19 mouse cellular contexts compared by ENCODE assay signal in genomic region chr10:61371884-61372584, GRCm38 (mm10). TPM values are rescaled to one million over a fixed set of nuclear protein-coding genes. Genes with fewer than 3 reads are reported as not detected.
DNase-seq lines count a peak whose midpoint lies in the region; ATAC-seq and TF ChIP-seq lines count a peak whose summit lies in the region.
"Had no signal": no experiment of that assay in that cellular context is flagged by ENCODE, and none has a peak within 500 bp of the region (broad histone marks: within the 10 kb centered on the region; RNA-seq: fewer than 3 reads in every experiment).

No protein-coding gene starts in this region.

- H3K9me3 ChIP-seq in heart, embryonic 16.5 days (replicated peaks; ENCODE audit: control insufficient read depth, low read length) = no peaks in the 10 kb centered on the region
- H3K9me3 ChIP-seq in hindbrain, embryonic 16.5 days (ENCODE audit: control insufficient read depth, low read length) = no peaks in the 10 kb centered on the region
- H3K9me3 ChIP-seq: limb, embryonic 15.5 days had no signal

- peak; percentile 35 for DNase-seq in cerebellum, adult 9-10 months
- no peak for DNase-seq in cerebellum, adult 11 months
- no peak for DNase-seq in heart, postnatal 36 days
- DNase-seq in liver, adult 2 months (ENCODE audit: extremely low read depth, low read depth, low spot score) = no peak
- no peak for DNase-seq in liver
- DNase-seq in adrenal gland, postnatal 25 days = no peak
- DNase-seq: kidney, adult 18-20 months; thymus, postnatal 25 days had no signal

- no peak overlapping the region for H3K9ac ChIP-seq in heart, embryonic 16.5 days (ENCODE audit: low read length)
- no peak overlapping the region for H3K9ac ChIP-seq in liver, adult 2 months (ENCODE audit: low read depth, low read length)
- no peak overlapping the region for H3K9ac ChIP-seq in hindbrain, embryonic 16.5 days (ENCODE audit: low read depth, low read length)
- H3K9ac ChIP-seq: embryonic facial prominence, embryonic 13.5 days; limb, embryonic 15.5 days; lung, embryonic 14.5 days had no signal

- WGBS in heart, embryonic 16.5 days = 75% methylated on average over 9 of the region's 9 CpGs
- 86% methylated on average over 9 of the region's 9 CpGs for WGBS in liver, adult 2 months
- WGBS in hindbrain, embryonic 16.5 days = 82% methylated on average over 9 of the region's 9 CpGs

- no peak for ATAC-seq in heart, embryonic 16.5 days (replicated peaks; ENCODE audit: extremely low read depth, insufficient read depth, low FRiP score)
- no peak for ATAC-seq in hindbrain, embryonic 16.5 days
- ATAC-seq: midbrain, embryonic 16.5 days; Patski had no signal

- peak overlapping the region; percentile 19; the same call in 1 of the 2 replicates for H3K27ac ChIP-seq in heart, embryonic 16.5 days (ENCODE audit: low read length)
- H3K27ac ChIP-seq in liver, adult 2 months (replicated peaks; ENCODE audit: insufficient read depth, low read depth, low read length) = peak overlapping the region; percentile 63; the same call in 1 of the 2 replicates
- peak overlapping the region; percentile 16; the same call in 1 of the 2 replicates for H3K27ac ChIP-seq in hindbrain, embryonic 16.5 days (ENCODE audit: low read depth, low read length)
- H3K27ac ChIP-seq: embryonic facial prominence, embryonic 13.5 days; layer of hippocampus, adult 2 months; stomach, postnatal 0 days had no signal

- no peak overlapping the region for H3K4me3 ChIP-seq in heart, embryonic 16.5 days (ENCODE audit: low read length)
- H3K4me3 ChIP-seq in liver, adult 2 months (ENCODE audit: insufficient read depth, low read depth, low read length) = no peak overlapping the region
- H3K4me3 ChIP-seq in hindbrain, embryonic 16.5 days (ENCODE audit: low read length) = no peak overlapping the region
- H3K4me3 ChIP-seq: embryonic facial prominence, embryonic 13.5 days; layer of hippocampus, adult 2 months; limb, embryonic 15.5 days had no signal

- H3K4me1 ChIP-seq in heart, embryonic 16.5 days (ENCODE audit: control insufficient read depth, insufficient read depth, low read length) = peaks cover 56% of the 10 kb centered on the region
- peaks cover 9% of the 10 kb centered on the region for H3K4me1 ChIP-seq in liver, adult 2 months (ENCODE audit: control insufficient read depth, insufficient read depth, low read length)
- H3K4me1 ChIP-seq in hindbrain, embryonic 16.5 days (ENCODE audit: control insufficient read depth, insufficient read depth, low read depth, low read length) = peaks cover 18% of the 10 kb centered on the region

- H3K27me3 ChIP-seq in heart, embryonic 16.5 days (ENCODE audit: control insufficient read depth, insufficient read depth, low read length) = no peaks in the 10 kb centered on the region
- no peaks in the 10 kb centered on the region for H3K27me3 ChIP-seq in liver, adult 2 months (ENCODE audit: control insufficient read depth, insufficient read depth, low read length)
- H3K27me3 ChIP-seq in hindbrain, embryonic 16.5 days (replicated peaks; ENCODE audit: control insufficient read depth, insufficient read depth, low read length) = no peaks in the 10 kb centered on the region
- H3K27me3 ChIP-seq: embryonic facial prominence, embryonic 13.5 days; limb, embryonic 15.5 days; Patski had no signal

- no peak overlapping the region for H3K4me2 ChIP-seq in heart, embryonic 16.5 days (ENCODE audit: low read depth, low read length)
- H3K4me2 ChIP-seq in hindbrain, embryonic 16.5 days (ENCODE audit: low read length) = no peak overlapping the region
- H3K4me2 ChIP-seq: embryonic facial prominence, embryonic 13.5 days; limb, embryonic 15.5 days; lung, embryonic 14.5 days had no signal

- no peak for TF ChIP-seq CTCF in liver, adult 2 months (IDR thresholded peaks at IDR 0.05; ENCODE audit: low read depth, low read length)

- intact Hi-C loops in heart, postnatal 36 days (cut with DNase I) = no loop called here

- peaks cover 34% of the 10 kb centered on the region for H3K79me2 ChIP-seq in liver, adult 2 months (ENCODE audit: control insufficient read depth, insufficient read depth, low read length)

- no peak for TF ChIP-seq POLR2A in liver, adult 2 months (IDR thresholded peaks at IDR 0.05; ENCODE audit: extremely low read depth, insufficient read depth, low read length)

- H3K36me3 ChIP-seq in heart, embryonic 16.5 days (ENCODE audit: control insufficient read depth, insufficient read depth) = no peaks in the 10 kb centered on the region
- no peaks in the 10 kb centered on the region for H3K36me3 ChIP-seq in liver, adult 2 months (ENCODE audit: control insufficient read depth, insufficient read depth, low read length)
- H3K36me3 ChIP-seq in hindbrain, embryonic 16.5 days (ENCODE audit: control insufficient read depth, insufficient read depth, low read length) = no peaks in the 10 kb centered on the region
- H3K36me3 ChIP-seq: embryonic facial prominence, embryonic 13.5 days; limb, embryonic 15.5 days had no signal

RNA-seq across cellular contexts. Expression of gene Pald1, which starts 11.3 kb away (rescaled TPM):
- 21.0 and 28.4 TPM in 2 replicates for polyA plus RNA-seq in heart, embryonic 16.5 days (2015; fragmentation: Nextera tagmentation; extraction: Ambion mirVana)
- 10 to 100 TPM; 19.9 to 21.6 TPM for total RNA-seq in heart, postnatal 36 days (2021)
- total RNA-seq in liver, adult 2 months (2014; rRNA removed) = 7.5 and 8.0 TPM in 2 replicates
- 6.6 and 8.1 TPM in 2 replicates for polyA plus RNA-seq in liver, adult 2 months (2012; rRNA removed)
- polyA plus RNA-seq in hindbrain, embryonic 16.5 days (2015; fragmentation: Nextera tagmentation; extraction: Ambion mirVana) = 26.9 and 30.6 TPM in 2 replicates
- total RNA-seq in adrenal gland, postnatal 25 days (2021) = 21.9 and 24.0 TPM in 2 replicates
- total RNA-seq: granulocyte monocyte progenitor cell, adult 5-6 weeks had no signal

RNA-seq across cellular contexts. Expression of gene Nodal, which starts 45.7 kb away (rescaled TPM):
- 0.14 TPM in 1 of 2 replicates, not detected in the other for polyA plus RNA-seq in heart, embryonic 16.5 days (2015; fragmentation: Nextera tagmentation; extraction: Ambion mirVana)
- under 1 TPM in 1 of 2 experiments, not detected in 1; 0.11 TPM for total RNA-seq in heart, postnatal 36 days (2021)
- total RNA-seq in liver, adult 2 months (2014; rRNA removed) = 0.18 and 0.27 TPM in 2 replicates
- 0.06 and 0.17 TPM in 2 replicates for polyA plus RNA-seq in liver, adult 2 months (2012; rRNA removed)
- 0.24 and 0.56 TPM in 2 replicates for polyA plus RNA-seq in hindbrain, embryonic 16.5 days (2015; fragmentation: Nextera tagmentation; extraction: Ambion mirVana)
- total RNA-seq in adrenal gland, postnatal 25 days (2021) = not detected in 2 replicates
- total RNA-seq: granulocyte monocyte progenitor cell, adult 5-6 weeks had no signal
- polyA plus RNA-seq: forebrain, embryonic 11.5 days; Patski; stomach, postnatal 0 days had no signal
